Mouse (Mus musculus) induced T-regulatory cell, adult 2 months (primary cell): ENCODE measurements around the gene Dgkb.

Source experiments
- DNase-seq: peaks from one replicate; pipeline ENCODE4 v3.0.0-alpha.2; 2012; ENCODE audit warnings: low read depth

The Dgkb gene

DNA sequence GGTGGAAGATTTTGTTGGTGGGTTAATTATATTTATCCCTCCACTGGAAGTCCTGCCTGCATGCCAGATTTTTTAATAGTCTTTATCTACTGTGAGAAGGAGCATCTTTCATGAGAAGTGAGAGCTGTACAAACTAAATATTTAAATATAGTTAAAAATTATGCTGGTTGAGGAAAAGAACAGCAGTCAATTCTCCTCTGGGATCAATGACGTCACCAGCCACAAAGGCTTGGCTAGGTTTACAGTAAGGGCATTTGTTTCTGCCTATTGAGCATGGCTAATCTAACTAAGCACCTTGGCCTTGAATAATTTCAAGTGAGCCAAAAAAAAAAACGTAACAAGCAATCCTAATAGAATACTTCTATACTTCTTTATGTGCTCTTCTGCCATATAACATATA is 554.1 kb downstream of the Dgkb start:
- DNase-seq, result no peak

DNA sequence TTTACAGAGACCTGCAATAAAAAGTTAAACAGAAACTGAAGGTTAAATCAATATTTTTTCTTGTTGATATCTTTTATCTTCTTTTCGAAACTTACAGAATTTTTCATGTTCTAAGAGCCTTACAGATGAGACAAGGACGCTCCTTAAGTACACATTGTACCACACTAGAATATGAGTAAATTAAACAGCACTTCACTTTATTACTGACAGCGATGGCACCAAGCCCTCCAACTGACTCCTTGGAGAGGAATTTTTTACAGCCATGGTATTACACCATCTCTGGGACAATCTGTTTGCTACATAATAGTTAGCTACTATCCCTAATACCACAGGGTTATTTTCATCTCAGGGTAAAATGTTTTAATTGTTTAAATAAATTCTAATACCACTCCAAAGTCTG is 556.6 kb downstream of the Dgkb start:
- DNase-seq, result no peak

DNA sequence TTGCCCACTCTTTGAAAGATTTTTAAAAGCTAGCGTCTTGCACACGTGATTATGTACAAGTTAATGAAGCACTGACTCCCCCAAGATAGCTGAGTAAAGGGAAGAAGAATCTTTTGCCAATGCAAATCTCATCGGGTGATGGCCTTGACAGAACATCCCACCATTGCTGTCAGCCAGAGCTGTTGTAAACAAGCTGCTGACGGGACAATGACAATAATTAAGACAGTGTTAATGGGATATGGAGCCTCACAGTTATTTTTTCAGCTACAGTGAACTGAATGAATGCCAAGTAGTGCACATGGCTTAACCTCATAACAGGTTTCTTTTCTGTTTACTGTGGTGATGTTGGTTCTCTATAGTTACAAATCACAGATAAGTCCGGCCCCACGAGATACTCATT is 568.4 kb downstream of the Dgkb start:
- no peak for DNase-seq

GRCm38 (mm10) chr12:38386991-38387390 is 569.5 kb downstream of the Dgkb start:
- DNase-seq, result no peak

DNA sequence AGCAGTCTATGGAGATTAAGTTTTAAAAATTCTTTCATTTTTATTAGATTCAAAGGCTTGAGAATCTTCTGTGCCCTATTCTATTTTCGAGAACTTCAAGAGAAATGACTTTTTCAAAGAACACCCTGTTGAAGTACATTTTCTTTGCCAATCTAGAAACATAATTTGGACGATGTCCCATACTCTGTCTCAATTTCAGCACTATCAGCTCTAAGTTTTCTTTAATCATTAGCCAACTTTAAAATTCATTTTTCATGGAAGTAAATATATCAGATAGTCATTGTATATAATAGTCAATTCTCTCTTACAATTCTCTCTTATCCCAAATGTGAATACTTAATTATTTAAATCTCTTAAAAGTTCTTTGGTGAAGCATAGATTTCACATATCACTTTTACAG is 570.1 kb downstream of the Dgkb start:
- DNase-seq, result no peak

DNA sequence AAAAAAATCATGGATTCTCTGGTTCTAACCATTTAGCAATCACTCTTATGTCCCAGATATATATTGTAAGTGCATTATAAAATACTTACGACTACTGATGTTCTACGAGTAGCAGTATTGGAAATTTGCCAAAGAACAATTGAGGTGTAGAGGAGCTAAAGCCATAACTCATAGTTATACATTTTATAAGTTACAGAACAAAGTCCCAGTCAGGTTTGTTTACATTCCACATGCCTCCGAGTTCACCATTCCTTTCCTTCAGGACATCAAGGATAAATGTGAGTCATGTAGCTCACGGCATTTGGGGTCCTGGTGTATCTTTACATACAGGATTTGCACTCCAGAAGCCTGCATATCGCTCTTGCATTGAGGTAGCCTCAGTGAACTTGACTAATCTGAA is 570.7 kb downstream of the Dgkb start:
- no peak for DNase-seq

DNA sequence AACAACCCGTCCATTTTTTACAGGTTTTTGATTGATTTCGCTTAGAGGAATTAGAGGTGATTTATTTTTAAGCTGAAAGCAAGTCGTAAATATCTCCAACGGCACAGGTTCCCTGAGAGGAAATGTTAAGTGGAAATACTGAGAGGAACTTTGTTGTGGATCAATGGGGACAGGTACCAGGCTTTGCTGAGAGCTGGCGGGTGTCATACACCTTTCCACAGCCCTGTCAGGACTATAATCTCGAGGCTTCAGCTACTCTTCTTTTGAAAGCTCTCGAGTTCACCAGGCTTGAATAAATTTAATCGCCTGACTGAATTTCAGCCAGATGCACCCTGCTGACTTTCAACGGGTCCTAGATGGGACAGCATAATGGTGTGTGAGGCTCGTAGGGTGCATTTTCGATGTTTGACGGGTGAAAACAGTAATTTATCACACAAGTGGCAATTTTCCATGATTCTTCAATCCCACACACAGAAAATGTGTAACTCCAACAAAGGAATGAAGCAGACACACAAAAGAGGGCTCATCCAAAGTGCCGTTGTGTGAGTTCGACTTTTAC is 580.3 kb downstream of the Dgkb start:
- DNase-seq, result no peak

DNA sequence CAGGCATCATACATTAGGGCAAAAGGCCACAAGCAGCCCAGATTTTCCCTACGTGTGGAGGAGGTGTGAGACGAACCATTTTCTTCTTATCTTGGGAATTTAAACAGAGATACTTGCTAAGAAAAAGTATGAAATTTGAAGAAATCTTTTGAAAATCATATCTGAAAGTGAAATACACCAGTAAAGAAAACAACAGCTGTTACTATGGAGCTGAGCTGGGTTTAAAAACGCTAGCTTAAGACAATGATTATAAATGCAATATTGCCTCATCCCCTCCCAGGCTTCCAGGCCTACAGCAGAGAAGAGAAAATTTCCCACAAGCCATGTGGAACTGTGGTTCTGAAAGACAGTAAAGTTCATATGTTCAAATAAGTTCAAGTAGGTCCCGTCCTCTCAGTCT is 582.6 kb downstream of the Dgkb start:
- no peak for DNase-seq

GRCm38 (mm10) chr12:38435364-38436130 is 618.0 kb downstream of the Dgkb start:
- no peak for DNase-seq

GRCm38 (mm10) chr12:38436131-38436436 is 618.6 kb downstream of the Dgkb start:
- no peak for DNase-seq

DNA sequence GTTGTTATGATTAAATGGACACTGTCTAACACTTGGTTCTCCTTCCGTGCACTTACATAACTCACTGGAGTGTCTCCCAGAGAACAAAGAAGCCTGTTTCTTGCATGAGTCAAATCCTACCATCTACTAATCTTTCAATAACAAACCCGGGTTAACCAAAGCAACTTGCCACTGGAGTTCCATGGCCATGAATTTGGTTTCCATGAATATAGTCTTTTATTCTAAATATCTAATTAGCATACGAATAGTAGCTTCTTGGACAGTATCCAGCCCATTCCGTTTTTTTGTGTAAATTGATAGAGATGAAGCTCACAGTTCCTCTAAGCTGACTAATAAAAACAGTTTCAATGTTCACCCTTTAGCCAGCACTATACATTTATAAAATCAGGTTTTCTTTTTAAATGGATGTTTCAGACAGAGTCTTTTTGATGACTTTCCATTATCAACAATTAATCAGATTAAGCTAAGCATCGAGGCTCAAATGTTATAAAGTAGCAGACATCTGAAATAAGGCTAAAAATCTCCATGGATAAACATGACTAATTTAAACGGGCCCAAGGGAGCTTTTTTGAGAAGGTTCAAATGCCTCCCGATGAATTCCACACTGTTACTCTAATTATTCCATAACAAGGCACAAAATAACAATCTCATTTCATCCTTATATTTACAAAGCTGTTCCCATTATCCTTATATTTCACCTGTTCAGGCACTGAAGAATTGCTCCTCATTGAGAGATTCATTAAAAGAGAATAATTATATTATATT is 633.0 kb downstream of the Dgkb start:
- no peak for DNase-seq

- no peak for DNase-seq
These were observed 634.2 kb downstream of the Dgkb start for GRCm38 (mm10) chr12:38451677-38452076.

- no peak for DNase-seq
These were observed 650.7 kb downstream of the Dgkb start for GRCm38 (mm10) chr12:38468191-38468590.

DNA sequence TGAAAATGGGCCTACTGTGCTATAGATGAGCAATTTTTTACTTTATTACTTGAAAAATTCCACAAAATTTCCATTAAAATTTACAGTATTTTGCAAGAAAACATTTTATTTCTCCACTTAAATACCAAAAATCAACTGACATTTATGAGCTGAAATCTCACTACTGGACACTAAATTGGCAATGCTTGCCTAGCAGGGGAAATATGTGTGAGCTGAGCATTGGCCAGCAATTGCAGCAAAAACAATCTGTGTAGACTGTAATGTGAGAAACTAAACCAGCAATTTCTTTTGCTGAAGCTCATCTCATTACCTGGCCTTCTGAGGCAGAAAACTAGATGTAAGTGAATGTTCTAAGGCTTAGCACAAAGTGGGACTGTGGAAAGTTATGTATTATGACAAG is 651.1 kb downstream of the Dgkb start:
- no peak for DNase-seq

DNA sequence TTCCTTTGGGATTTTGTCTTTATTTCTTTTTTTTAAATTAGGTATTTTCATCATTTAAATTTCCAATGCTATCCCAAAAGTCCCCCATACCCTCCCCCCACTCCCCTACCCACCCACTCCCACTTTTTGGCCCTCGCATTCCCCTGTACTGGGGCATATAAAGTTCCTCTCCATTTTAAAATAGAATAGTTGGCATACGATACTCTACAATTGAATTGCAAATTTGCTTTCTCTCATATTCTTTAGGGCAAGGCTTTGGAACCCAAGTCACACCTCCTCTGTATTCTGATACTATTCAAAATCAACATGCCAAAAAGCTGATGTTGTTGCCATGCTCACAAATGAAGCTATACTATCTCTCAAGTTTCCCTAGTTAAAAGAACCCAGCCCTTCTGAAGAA is 679.7 kb downstream of the Dgkb start:
- DNase-seq, result no peak

- no peak for DNase-seq
These were observed 683.4 kb downstream of the Dgkb start for GRCm38 (mm10) chr12:38500931-38501330.

GRCm38 (mm10) chr12:38508195-38508594 is 690.7 kb downstream of the Dgkb start:
- no peak for DNase-seq

DNA sequence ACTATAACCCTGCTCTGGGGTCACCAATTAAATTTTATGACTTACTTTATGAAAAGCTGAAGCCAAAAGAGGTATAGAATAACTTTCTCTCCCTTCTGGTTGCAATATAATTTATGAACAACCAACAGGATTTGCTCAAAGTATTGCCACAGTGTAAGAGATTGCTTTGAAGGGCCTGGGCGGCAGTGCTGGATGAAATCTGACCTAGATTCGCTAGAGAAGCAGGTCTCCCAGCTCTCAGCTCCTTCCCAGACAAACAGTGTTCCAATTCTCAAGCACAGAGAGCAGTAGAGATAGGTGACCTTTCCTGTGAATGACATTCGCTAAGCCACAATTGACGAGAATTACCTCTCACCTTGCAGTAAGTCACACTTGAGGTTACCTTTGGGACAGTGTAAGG is 727.9 kb downstream of the Dgkb start:
- DNase-seq, result no peak

DNA sequence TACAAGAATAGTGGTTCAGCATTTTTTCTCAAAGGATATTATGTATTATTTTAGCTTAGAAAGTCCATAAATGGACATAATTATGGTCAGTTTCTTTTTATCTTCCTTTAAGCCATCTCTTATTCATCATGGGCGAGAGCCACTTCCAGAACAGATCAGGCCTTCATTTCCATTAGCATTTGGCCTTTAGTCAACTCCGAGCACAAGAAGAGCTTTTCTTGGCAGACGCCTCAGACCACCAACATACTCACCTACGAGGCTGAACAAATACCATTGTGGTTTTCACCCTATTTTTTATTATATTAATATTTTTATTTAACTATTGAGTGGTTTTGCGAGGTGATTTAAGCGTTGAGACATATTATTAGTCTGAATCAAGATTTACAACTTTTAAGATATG is 759.6 kb downstream of the Dgkb start:
- DNase-seq, result no peak

GRCm38 (mm10) chr12:38579191-38579817 is 761.8 kb downstream of the Dgkb start:
- no peak for DNase-seq

GRCm38 (mm10) chr12:38586368-38586865 is 768.9 kb downstream of the Dgkb start:
- DNase-seq, result no peak

DNA sequence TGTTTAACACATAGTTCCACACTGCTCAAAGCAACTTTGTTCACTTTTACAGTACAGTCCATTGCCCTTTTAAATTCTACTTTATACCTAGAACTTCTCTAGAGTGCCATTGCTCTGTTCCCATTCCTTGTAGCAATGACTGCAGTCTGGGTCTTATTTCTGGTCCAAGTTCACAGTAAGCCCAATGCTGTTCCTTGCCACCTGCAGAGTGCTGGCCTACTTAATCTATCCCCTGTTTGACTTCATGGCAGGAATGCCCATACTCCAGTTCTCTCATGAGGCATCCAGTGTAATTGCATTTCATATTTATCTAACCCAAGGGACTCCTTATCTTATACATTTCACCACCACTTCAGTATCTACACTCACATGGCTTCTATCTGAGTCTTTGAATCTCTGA is 772.4 kb downstream of the Dgkb start:
- no peak for DNase-seq

DNA sequence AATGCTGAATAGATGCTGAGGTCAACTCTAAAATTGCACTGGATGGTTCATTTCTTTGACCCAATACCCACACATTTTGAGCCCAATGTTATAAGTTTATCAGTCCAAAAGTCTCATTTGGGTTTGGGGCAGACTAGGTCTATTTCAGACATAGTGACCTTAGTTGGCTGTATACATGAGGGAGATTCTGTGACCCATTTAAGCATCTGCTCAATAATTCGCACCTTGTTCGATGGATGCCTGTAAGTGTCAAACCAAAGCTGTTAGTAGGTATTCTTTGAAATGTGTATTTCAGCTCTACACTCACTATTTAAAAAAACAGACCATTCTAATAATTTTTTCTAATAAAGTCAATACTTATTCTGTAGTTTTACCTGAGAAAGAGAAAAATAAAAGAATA is 776.1 kb downstream of the Dgkb start:
- no peak for DNase-seq
